Mouse (Mus musculus) E14TG2a.4 (cell line): Measurements from ENCODE around the gene Utrn.

ENCODE experiments used
- H3K27me3 ChIP-seq: 2 replicates; pipeline ENCODE4 v1.6.1; 2014; ENCODE audit warnings: low read length, control low read depth; ENCODE audit not compliant: insufficient read depth
- H3K36me3 ChIP-seq: 2 replicates; pipeline ENCODE4 v1.6.1; 2014; ENCODE audit warnings: low read length, control low read depth; ENCODE audit not compliant: insufficient read depth
- H3K4me1 ChIP-seq: replicated peaks from 2 replicates; pipeline ENCODE4 v1.6.1; 2014; ENCODE audit warnings: low read depth, low read length, control low read depth
- H3K4me3 ChIP-seq: replicated peaks from 2 replicates; pipeline ENCODE4 v1.5.1; 2014; ENCODE audit warnings: mild to moderate bottlenecking, low read length
- H3K9me3 ChIP-seq: 2 replicates; pipeline ENCODE4 v1.6.1; 2014; ENCODE audit warnings: low read length, control low read depth
- CTCF ChIP-seq: conservative IDR thresholded peaks from 2 replicates; pipeline ENCODE4 v1.5.1; 2014; ENCODE audit warnings: low read length
- NANOG ChIP-seq: IDR thresholded peaks from 2 replicates; pipeline ENCODE4 v1.6.1; 2014; ENCODE audit warnings: borderline replicate concordance, low read length, mixed read lengths
- POU5F1 ChIP-seq: IDR thresholded peaks from 2 replicates; pipeline ENCODE4 v1.6.1; 2014; ENCODE audit warnings: low read length, borderline replicate concordance

Utrn gene

GRCm38 (mm10) chr10:12702140-12702539 lies 167.0 kb downstream of the Utrn start:
- no peak overlapping the region for H3K4me3 ChIP-seq
- no peak for TF ChIP-seq CTCF
- no peak for TF ChIP-seq NANOG
- no peak for TF ChIP-seq POU5F1
- peaks cover 6% of the 10 kb centered on the region for H3K4me1 ChIP-seq
- H3K9me3 ChIP-seq = no peaks in the 10 kb centered on the region
- H3K27me3 ChIP-seq = no peaks in the 10 kb centered on the region
- no peaks in the 10 kb centered on the region for H3K36me3 ChIP-seq

DNA sequence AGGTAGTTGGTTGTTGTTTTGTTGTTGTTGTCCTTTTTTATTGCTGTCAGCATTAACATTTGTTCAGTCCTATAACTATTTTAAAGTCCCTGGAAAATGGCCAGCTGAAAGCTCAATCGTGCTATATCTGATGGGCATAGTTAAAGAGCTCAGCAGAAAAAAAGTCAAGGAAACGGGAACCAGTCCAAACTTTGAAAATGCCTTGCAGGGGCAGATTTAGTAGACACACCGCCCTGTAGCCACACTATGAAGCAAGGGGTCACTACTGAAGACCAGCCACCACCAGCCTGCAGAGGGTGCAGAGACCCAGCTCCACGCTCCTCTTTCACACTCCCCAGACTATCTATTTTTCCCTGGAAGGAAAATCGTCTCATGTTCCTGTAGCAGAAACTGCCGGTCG lies 167.5 kb downstream of the Utrn start:
- TF ChIP-seq CTCF = no peak
- no peak for TF ChIP-seq NANOG
- no peak for TF ChIP-seq POU5F1
- H3K9me3 ChIP-seq = no peaks in the 10 kb centered on the region
- no peaks in the 10 kb centered on the region for H3K27me3 ChIP-seq
- H3K36me3 ChIP-seq = no peaks in the 10 kb centered on the region
- no peak overlapping the region for H3K4me3 ChIP-seq
- H3K4me1 ChIP-seq = peaks cover 6% of the 10 kb centered on the region

- TF ChIP-seq CTCF = peak; percentile 91
- no peak for TF ChIP-seq NANOG
- no peak for TF ChIP-seq POU5F1
- H3K27me3 ChIP-seq = no peaks in the 10 kb centered on the region
These were observed 168.6 kb downstream of the Utrn start for GRCm38 (mm10) chr10:12700576-12700975.

GRCm38 (mm10) chr10:12697902-12698301 lies 171.3 kb downstream of the Utrn start:
- Histone ChIP-seq H3K4me1 (peaks cover 4% of the 10 kb centered on the region; the same call in 1 of the 2 replicates), H3K4me3 (no peak overlapping the region), H3K36me3 (peaks cover 4% of the 10 kb centered on the region; the same call in 1 of the 2 replicates), H3K9me3 (no peaks in the 10 kb centered on the region), H3K27me3 (no peaks in the 10 kb centered on the region)
- TF ChIP-seq POU5F1 (no peak), CTCF (no peak), NANOG (no peak)

More at GRCm38 (mm10) chr10:12700576-12700975, 168.6 kb downstream of the Utrn start:
- Histone ChIP-seq H3K4me3 (no peak overlapping the region), H3K36me3 (no peaks in the 10 kb centered on the region), H3K9me3 (no peaks in the 10 kb centered on the region), H3K4me1 (peaks cover 6% of the 10 kb centered on the region)

DNA sequence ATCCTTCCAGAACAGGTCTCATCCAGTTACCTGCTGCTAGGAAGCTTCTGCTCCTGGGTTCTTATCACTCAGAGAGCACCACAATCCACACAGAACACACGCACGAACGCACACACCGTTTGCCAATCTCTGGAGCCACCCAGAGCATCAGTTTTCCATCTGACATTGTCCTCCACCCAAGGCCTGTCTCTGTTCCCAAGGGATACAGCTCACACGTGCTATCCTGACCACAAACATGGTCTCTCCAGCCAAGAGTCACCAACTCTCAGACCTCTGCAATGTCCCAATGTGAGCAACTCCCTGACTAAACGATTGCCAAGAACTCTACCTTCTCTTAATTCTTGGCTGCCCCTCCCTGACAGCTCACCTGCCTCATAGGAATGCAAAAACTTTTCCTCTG lies 172.5 kb downstream of the Utrn start:
- H3K4me1 ChIP-seq = peaks cover 4% of the 10 kb centered on the region; the same call in 1 of the 2 replicates
- H3K27me3 ChIP-seq = no peaks in the 10 kb centered on the region
- peaks cover 4% of the 10 kb centered on the region; the same call in 1 of the 2 replicates for H3K36me3 ChIP-seq
- TF ChIP-seq NANOG (no peak), CTCF (no peak), POU5F1 (no peak)
- no peak overlapping the region for H3K4me3 ChIP-seq
- H3K9me3 ChIP-seq = no peaks in the 10 kb centered on the region

- Histone ChIP-seq H3K4me3 (no peak overlapping the region), H3K36me3 (peaks cover 4% of the 10 kb centered on the region; the same call in 1 of the 2 replicates), H3K4me1 (peaks cover 4% of the 10 kb centered on the region; the same call in 1 of the 2 replicates), H3K27me3 (no peaks in the 10 kb centered on the region), H3K9me3 (no peaks in the 10 kb centered on the region)
- TF ChIP-seq CTCF = no peak
- TF ChIP-seq POU5F1 = no peak
- no peak for TF ChIP-seq NANOG
These were observed 174.4 kb downstream of the Utrn start for GRCm38 (mm10) chr10:12694774-12695173.

DNA sequence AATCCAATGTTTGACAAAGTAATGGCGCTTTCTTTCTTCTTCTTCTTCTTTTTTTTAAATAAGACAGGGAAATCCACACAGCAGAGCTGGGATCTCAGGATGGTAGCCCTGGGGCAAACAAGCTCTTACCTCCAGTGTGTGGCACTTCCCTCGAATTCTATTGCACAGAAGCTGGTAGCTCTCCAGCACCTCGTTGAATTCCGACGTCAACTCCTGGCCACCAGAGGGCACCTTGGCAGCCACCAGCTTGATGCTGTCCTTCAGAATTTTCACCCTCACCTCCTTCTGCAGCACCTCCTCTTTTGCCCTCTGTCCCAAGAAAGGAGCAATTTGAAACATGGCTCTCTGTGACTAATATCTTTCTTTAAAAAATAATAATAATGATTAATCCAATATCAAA lies 178.6 kb downstream of the Utrn start:
- Histone ChIP-seq H3K4me3 (no peak overlapping the region), H3K4me1 (peaks cover 4% of the 10 kb centered on the region; the same call in 1 of the 2 replicates), H3K36me3 (peaks cover 13% of the 10 kb centered on the region; the same call in 1 of the 2 replicates), H3K27me3 (no peaks in the 10 kb centered on the region), H3K9me3 (peaks cover 7% of the 10 kb centered on the region)
- TF ChIP-seq CTCF (peak; percentile 43), NANOG (no peak), POU5F1 (no peak)

DNA sequence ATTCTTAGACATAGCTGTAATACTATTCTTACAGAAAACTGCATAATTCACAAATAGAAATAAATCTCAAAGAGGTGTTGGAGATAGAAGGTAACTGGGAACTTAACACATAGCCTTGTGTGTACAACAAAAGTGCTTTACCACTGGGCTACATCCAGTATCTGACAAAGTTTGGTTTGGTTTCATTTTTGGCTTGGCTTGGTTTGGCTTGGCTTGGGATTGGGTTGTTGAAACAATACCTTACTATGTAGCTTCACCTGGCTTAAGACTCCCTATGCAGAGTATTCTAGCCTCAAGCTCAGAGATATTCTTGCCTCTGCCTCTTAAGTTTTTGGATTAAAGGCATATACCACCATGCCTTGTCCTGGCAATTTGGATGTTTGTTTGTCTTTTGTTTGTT lies 183.5 kb downstream of the Utrn start:
- H3K9me3 ChIP-seq = peaks cover 7% of the 10 kb centered on the region
- no peaks in the 10 kb centered on the region for H3K27me3 ChIP-seq
- TF ChIP-seq CTCF = no peak
- no peak for TF ChIP-seq POU5F1
- TF ChIP-seq NANOG = no peak
- H3K4me1 ChIP-seq = no peaks in the 10 kb centered on the region
- peaks cover 28% of the 10 kb centered on the region; the same call in 1 of the 2 replicates for H3K36me3 ChIP-seq
- no peak overlapping the region for H3K4me3 ChIP-seq

DNA sequence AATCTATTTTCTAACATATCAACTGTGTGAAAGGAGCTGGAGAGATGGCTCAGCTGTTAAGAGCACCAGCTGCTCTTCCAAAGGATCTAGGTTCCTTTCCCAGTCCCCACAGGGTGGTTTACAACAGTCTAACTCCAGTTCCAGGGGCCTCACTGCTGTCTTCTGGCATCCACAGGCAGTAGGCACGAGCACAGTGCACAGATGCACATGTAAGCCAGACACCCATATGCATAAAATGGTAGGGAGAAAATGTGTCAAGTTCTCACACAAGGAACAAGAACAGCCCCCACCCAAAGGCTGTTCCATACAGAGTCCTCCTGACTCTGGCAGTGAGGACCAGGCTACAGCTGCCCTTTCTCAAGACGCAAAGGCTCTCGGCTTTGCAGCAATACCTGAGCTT lies 185.1 kb downstream of the Utrn start:
- no peaks in the 10 kb centered on the region for H3K4me1 ChIP-seq
- no peaks in the 10 kb centered on the region for H3K27me3 ChIP-seq
- H3K4me3 ChIP-seq = no peak overlapping the region
- TF ChIP-seq NANOG (no peak), CTCF (no peak), POU5F1 (no peak)
- peaks cover 7% of the 10 kb centered on the region for H3K9me3 ChIP-seq
- H3K36me3 ChIP-seq = peaks cover 28% of the 10 kb centered on the region; the same call in 1 of the 2 replicates

DNA sequence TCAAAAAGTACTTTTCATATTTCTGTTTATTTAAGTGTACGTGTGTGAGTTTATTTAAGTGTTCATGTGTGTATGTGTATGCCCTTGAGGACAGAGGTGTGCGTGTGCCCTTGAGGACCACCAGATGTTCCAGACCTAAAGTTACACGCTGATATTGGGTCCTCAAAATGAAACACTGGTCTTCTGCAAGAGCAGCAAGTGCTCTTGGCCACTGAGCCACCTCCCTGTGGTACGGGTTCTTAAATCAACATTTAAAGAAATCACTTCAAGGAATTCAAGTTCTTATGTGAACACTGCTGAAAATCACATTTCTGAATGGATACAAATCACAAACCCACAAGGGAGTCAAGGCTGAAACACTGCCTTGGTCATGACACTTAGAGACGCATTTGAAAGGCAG lies 195.9 kb downstream of the Utrn start:
- no peaks in the 10 kb centered on the region for H3K4me1 ChIP-seq
- no peaks in the 10 kb centered on the region for H3K9me3 ChIP-seq
- TF ChIP-seq NANOG (no peak), POU5F1 (no peak), CTCF (no peak)
- H3K36me3 ChIP-seq = peaks cover 13% of the 10 kb centered on the region
- H3K4me3 ChIP-seq = no peak overlapping the region
- H3K27me3 ChIP-seq = no peaks in the 10 kb centered on the region
